Mouse (Mus musculus) E14TG2a.4 (cell line): ENCODE measurements around the gene Nin.

ENCODE experiments used
- CTCF ChIP-seq: conservative IDR thresholded peaks from 2 replicates; pipeline ENCODE4 v1.5.1; 2014; ENCODE audit warnings: low read length
- NANOG ChIP-seq: IDR thresholded peaks from 2 replicates; pipeline ENCODE4 v1.6.1; 2014; ENCODE audit warnings: borderline replicate concordance, low read length, mixed read lengths

DNA sequence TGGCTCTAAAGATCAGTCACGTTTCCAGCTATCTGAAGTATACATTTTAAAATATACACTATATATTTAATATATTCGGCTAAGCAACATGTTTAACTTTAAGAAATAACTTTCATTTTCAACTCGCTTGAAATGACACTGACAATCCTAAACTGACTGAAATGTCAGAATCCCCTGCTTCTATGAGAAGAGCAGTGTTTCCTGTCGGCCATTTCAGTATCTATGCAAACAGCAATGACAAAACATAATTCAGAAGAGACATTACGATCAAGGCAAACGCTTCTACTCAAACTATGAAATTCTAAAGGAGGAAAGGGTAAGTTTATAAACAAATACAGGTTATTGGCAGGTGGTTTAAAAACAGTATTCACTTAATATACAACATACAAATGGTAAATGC is 136.8 kb downstream of the Nin start:
- TF ChIP-seq CTCF (no peak), NANOG (no peak)
